Mouse (Mus musculus) CH12.LX (cell line): ENCODE results near the gene Ssr3. TPM values are rescaled to one million over a fixed set of nuclear protein-coding genes. Genes with fewer than 3 reads are reported as not detected.

Source experiments
- DNase-seq: peaks from one replicate; pipeline ENCODE4 v3.0.0-alpha.2; 2013; ENCODE audit errors: extremely low read depth
- H3K27ac ChIP-seq: 2 replicates; pipeline ENCODE4 v1.5.1; 2012; ENCODE audit warnings: low read depth, mild to moderate bottlenecking, control low read depth, moderate library complexity; ENCODE audit not compliant: insufficient read depth
- H3K27me3 ChIP-seq: replicated peaks from 2 replicates; pipeline ENCODE3; 2012; ENCODE audit warnings: inconsistent platforms
- H3K36me3 ChIP-seq, 2 experiments: replicated peaks in 1 of 2; 2 replicates each; pipeline versions ENCODE3 to v1.6.1; 2012; ENCODE audit warnings: inconsistent platforms in 1 of 2, low read length in 1 of 2, mild to moderate bottlenecking in 1 of 2, mixed read lengths in 1 of 2, moderate library complexity in 1 of 2; ENCODE audit not compliant: control insufficient read depth in 1 of 2, insufficient read depth in 1 of 2
- H3K4me1 ChIP-seq, 2 experiments: 2 replicates each; pipeline ENCODE4 v1.6.1; 2012; ENCODE audit warnings: inconsistent platforms in 1 of 2, moderate library complexity in 1 of 2; ENCODE audit not compliant: insufficient read depth in 2 of 2, control insufficient read depth in 1 of 2
- H3K4me2 ChIP-seq: 2 replicates; pipeline ENCODE4 v1.6.1; 2012; ENCODE audit warnings: low read depth, mild to moderate bottlenecking, control low read depth; ENCODE audit not compliant: poor library complexity, insufficient read depth, severe bottlenecking
- H3K4me3 ChIP-seq, 3 experiments: fragments of 150-350 bp in 1 of 3; sonication (generic) in 1 of 3; replicated peaks in 1 of 3; 2 replicates each; pipeline versions ENCODE3 to v1.5.1; 2011 to 2012; ENCODE audit warnings: low read depth in 2 of 3, low read length in 2 of 3, mild to moderate bottlenecking in 2 of 3, moderate library complexity in 2 of 3, control low read depth in 1 of 3, improper control_type of control experiment in 1 of 3, inconsistent platforms in 1 of 3, mixed read lengths in 1 of 3; ENCODE audit not compliant: poor library complexity in 1 of 3
- H3K79me2 ChIP-seq: replicated peaks from 2 replicates; pipeline ENCODE4 v1.6.1; 2012; ENCODE audit warnings: mild to moderate bottlenecking, moderate library complexity; ENCODE audit not compliant: control insufficient read depth, poor library complexity, insufficient read depth, severe bottlenecking; ENCODE audit errors: extremely low read depth
- H3K9ac ChIP-seq: 2 replicates; pipeline ENCODE4 v1.6.1; 2012; ENCODE audit warnings: low read depth, mild to moderate bottlenecking, control low read depth, moderate library complexity; ENCODE audit not compliant: insufficient read depth
- H3K9me3 ChIP-seq: replicated peaks from 2 replicates; pipeline ENCODE3; 2012; ENCODE audit warnings: low read length, inconsistent platforms, mixed read lengths
- BHLHE40 ChIP-seq: IDR thresholded peaks from 2 replicates; pipeline ENCODE4 v1.6.1; 2011; ENCODE audit warnings: mild to moderate bottlenecking, low read depth, low read length, improper control_type of control experiment
- CHD1 ChIP-seq: IDR thresholded peaks from 2 replicates; pipeline ENCODE4 v1.6.1; 2012; ENCODE audit warnings: low read depth, low read length, improper control_type of control experiment, inconsistent platforms
- CHD2 ChIP-seq: IDR thresholded peaks from 2 replicates; pipeline ENCODE4 v1.6.1; 2011; ENCODE audit warnings: low read length, improper control_type of control experiment
- E2F4 ChIP-seq: IDR thresholded peaks from 2 replicates; pipeline ENCODE4 v1.6.1; 2011; ENCODE audit warnings: low read depth, low read length, improper control_type of control experiment; ENCODE audit not compliant: insufficient replicate concordance
- GABPA ChIP-seq: IDR thresholded peaks from 2 replicates; pipeline ENCODE4 v1.6.1; 2012; ENCODE audit warnings: low read depth, low read length, improper control_type of control experiment, inconsistent platforms; ENCODE audit not compliant: insufficient replicate concordance
- HCFC1 ChIP-seq: IDR thresholded peaks from 2 replicates; pipeline ENCODE4 v1.6.1; 2012; ENCODE audit warnings: low read depth, mild to moderate bottlenecking, inconsistent platforms, low read length, improper control_type of control experiment
- JUN ChIP-seq: IDR thresholded peaks from 2 replicates; pipeline ENCODE4 v1.6.1; 2011; ENCODE audit warnings: low read depth, mild to moderate bottlenecking, low read length, improper control_type of control experiment, moderate library complexity; ENCODE audit not compliant: insufficient read depth
- JUND ChIP-seq: conservative IDR thresholded peaks from 2 replicates; pipeline ENCODE4 v1.6.1; 2011; ENCODE audit warnings: low read depth, low read length, improper control_type of control experiment
- MAFK ChIP-seq: IDR thresholded peaks from 2 replicates; pipeline ENCODE4 v1.6.1; 2011; ENCODE audit warnings: low read length, improper control_type of control experiment; ENCODE audit not compliant: insufficient replicate concordance
- MAX ChIP-seq: IDR thresholded peaks from 2 replicates; pipeline ENCODE4 v1.6.1; 2011; ENCODE audit warnings: low read length, improper control_type of control experiment
- MAZ ChIP-seq: IDR thresholded peaks from 2 replicates; pipeline ENCODE4 v1.6.1; 2012; ENCODE audit warnings: low read depth, mild to moderate bottlenecking, inconsistent platforms, low read length, improper control_type of control experiment, moderate library complexity
- MEF2A ChIP-seq: IDR thresholded peaks from 2 replicates; pipeline ENCODE4 v1.6.1; 2014; ENCODE audit warnings: low read depth, mild to moderate bottlenecking, inconsistent platforms, low read length, improper control_type of control experiment, borderline replicate concordance
- MXI1 ChIP-seq: IDR thresholded peaks from 2 replicates; pipeline ENCODE4 v1.6.1; 2011; ENCODE audit warnings: mild to moderate bottlenecking, low read depth, low read length, improper control_type of control experiment
- NELFE ChIP-seq: IDR thresholded peaks from 2 replicates; pipeline ENCODE4 v1.6.1; 2011; ENCODE audit warnings: low read depth, low read length, improper control_type of control experiment
- NRF1 ChIP-seq: IDR thresholded peaks from 2 replicates; pipeline ENCODE4 v1.6.1; 2014; ENCODE audit warnings: low read depth, mild to moderate bottlenecking, inconsistent platforms, low read length, improper control_type of control experiment, moderate library complexity
- POLR2AphosphoS2 ChIP-seq: IDR thresholded peaks from 2 replicates; pipeline ENCODE4 v1.6.1; 2011; ENCODE audit warnings: low read depth, low read length, improper control_type of control experiment
- SMC3 ChIP-seq: IDR thresholded peaks from 2 replicates; pipeline ENCODE4 v1.6.1; 2011; ENCODE audit warnings: low read depth, low read length, improper control_type of control experiment
- TBP ChIP-seq: conservative IDR thresholded peaks from 2 replicates; pipeline ENCODE4 v1.6.1; 2011; ENCODE audit warnings: low read depth, low read length, improper control_type of control experiment
- TCF12 ChIP-seq: IDR thresholded peaks from 2 replicates; pipeline ENCODE4 v1.6.1; 2014; ENCODE audit warnings: low read depth, mild to moderate bottlenecking, inconsistent platforms, low read length, improper control_type of control experiment
- USF1 ChIP-seq: IDR thresholded peaks from 2 replicates; pipeline ENCODE4 v1.6.1; 2014; ENCODE audit warnings: low read depth, mild to moderate bottlenecking, inconsistent platforms, low read length, improper control_type of control experiment
- ZC3H11A ChIP-seq: IDR thresholded peaks from 2 replicates; pipeline ENCODE4 v1.6.1; 2012; ENCODE audit warnings: low read depth, mild to moderate bottlenecking, inconsistent platforms, low read length, improper control_type of control experiment
- ZKSCAN1 ChIP-seq: IDR thresholded peaks from 2 replicates; pipeline ENCODE4 v1.6.1; 2012; ENCODE audit warnings: low read depth, inconsistent platforms, low read length, improper control_type of control experiment, borderline replicate concordance
- ZMIZ1 ChIP-seq: IDR thresholded peaks from 2 replicates; pipeline ENCODE4 v1.6.1; 2012; ENCODE audit warnings: low read depth, mild to moderate bottlenecking, inconsistent platforms, low read length, improper control_type of control experiment
- dilution Hi-C: fragments of 300-500 bp; cut with MboI; formaldehyde crosslinking; loops from 2 replicates; pipeline ENCODE4 v1.14.3; 2020; ENCODE audit warnings: low sequenced_read_pairs; ENCODE audit not compliant: extremely low pct_unique_long_range_greater_than_20kb, extremely low pct_ligation_motif_present
- in situ Hi-C: fragments of 300-500 bp; cut with MboI; formaldehyde crosslinking; loops from 3 replicates; pipeline ENCODE4 v1.14.3; 2019; ENCODE audit warnings: low sequenced_read_pairs, low pct_ligation_motif_present, low pct_unique_long_range_greater_than_20kb, mixed read lengths
- polyA plus RNA-seq: library from polyadenylated mRNA; unstranded; fragments of >175 nt; gene quantifications from 2 replicates; pipeline ENCODE4 v1.2.1, GENCODE M21; 2012; ENCODE audit warnings: low read depth; ENCODE audit not compliant: insufficient read length
- total RNA-seq, 2 experiments: library from RNA; depleted of rRNA; stranded (reverse); fragments of 300-350 nt in 1 of 2; fragments of >200 nt in 1 of 2; gene quantifications; 2 replicates each; pipeline ENCODE4 v1.2.3; 2012 to 2014

Ssr3 gene
- total and polyA plus RNA-seq, 3 experiments: 118 to 222 (median 165) TPM

DNA sequence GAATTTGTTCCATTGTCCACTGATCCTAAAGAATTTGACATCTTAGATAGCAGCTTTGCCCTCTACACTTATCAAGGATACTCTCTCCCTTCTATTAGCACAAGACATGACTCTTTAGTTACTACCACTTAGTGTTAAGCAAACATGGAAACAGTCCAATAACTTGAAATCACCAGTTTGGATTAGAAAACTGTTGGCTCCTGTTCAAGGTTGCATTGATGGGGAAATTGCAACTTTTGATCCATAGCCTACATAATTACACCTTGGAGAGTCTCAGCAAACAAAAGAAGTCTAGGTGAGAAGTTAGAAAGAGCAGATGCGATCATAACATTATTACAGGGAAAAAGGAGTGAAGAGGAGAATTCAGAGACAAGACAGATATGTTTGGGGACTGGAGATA is 46.2 kb downstream of the Ssr3 start:
- no peaks in the 10 kb centered on the region for H3K79me2 ChIP-seq
- no peaks in the 10 kb centered on the region for H3K27me3 ChIP-seq
- peaks cover 0 to 7% of the 10 kb centered on the region in 2 experiments for H3K36me3 ChIP-seq
- H3K4me3 ChIP-seq: no peak overlapping the region
- no peaks in the 10 kb centered on the region for H3K9me3 ChIP-seq
- no peak overlapping the region for H3K9ac ChIP-seq
- in situ Hi-C loops (no loop called here), dilution Hi-C loops (no loop called here)
- no peak overlapping the region for H3K27ac ChIP-seq
- no peak overlapping the region for H3K4me2 ChIP-seq
- no peak for TF ChIP-seq NELFE
- TF ChIP-seq TBP: no peak
- TF ChIP-seq MXI1: no peak
- TF ChIP-seq BHLHE40: no peak
- TF ChIP-seq TCF12: no peak
- TF ChIP-seq ZC3H11A: no peak
- TF ChIP-seq MAZ: no peak
- TF ChIP-seq JUN: no peak
- no peak for TF ChIP-seq MAFK
- no peak for TF ChIP-seq HCFC1
- no peak for TF ChIP-seq MAX
- TF ChIP-seq E2F4: no peak
- TF ChIP-seq GABPA: no peak
- no peak for TF ChIP-seq ZKSCAN1
- no peak for TF ChIP-seq CHD2
- TF ChIP-seq JUND: no peak
- TF ChIP-seq SMC3: no peak
- no peak for TF ChIP-seq POLR2AphosphoS2
- H3K4me1 ChIP-seq: no peaks in the 10 kb centered on the region
- no peak for DNase-seq

GRCm38 (mm10) chr3:65340173-65340951 is 52.1 kb downstream of the Ssr3 start:
- H3K4me3 ChIP-seq: no peak overlapping the region
- peaks cover 0 to 9% of the 10 kb centered on the region in 2 experiments for H3K36me3 ChIP-seq
- no peak for DNase-seq
- TF ChIP-seq ZC3H11A: no peak
- TF ChIP-seq HCFC1: no peak
- TF ChIP-seq MAFK: no peak
- no peak for TF ChIP-seq NRF1
- no peak for TF ChIP-seq CHD1
- no peak for TF ChIP-seq MEF2A
- TF ChIP-seq ZMIZ1: no peak
- no peak for TF ChIP-seq USF1
- TF ChIP-seq, all 38 proteins: peak for 0
- no peaks in the 10 kb centered on the region for H3K4me1 ChIP-seq
- H3K9me3 ChIP-seq: no peaks in the 10 kb centered on the region
- in situ Hi-C loops: no loop called here
- no peaks in the 10 kb centered on the region for H3K79me2 ChIP-seq
- no peak overlapping the region for H3K9ac ChIP-seq
- H3K27me3 ChIP-seq: no peaks in the 10 kb centered on the region
- dilution Hi-C loops: no loop called here
- no peak overlapping the region for H3K4me2 ChIP-seq
- H3K27ac ChIP-seq: no peak overlapping the region
